Mouse (Mus musculus) midbrain, embryonic 12.5 days (tissue): Measurements from ENCODE around the gene Col2a1. TPM values are rescaled to one million over a fixed set of nuclear protein-coding genes. Genes with fewer than 3 reads are reported as not detected.

Experiments
- ATAC-seq: fragments of 200-750 bp; cut with Nextera tagmentation; 2 replicates; pipeline ENCODE4 v1.8.0; 2017; ENCODE audit warnings: low read depth, moderate TSS enrichment, moderate library complexity; ENCODE audit not compliant: low FRiP score
- H3K27ac ChIP-seq: fragments of 300-500 bp; sonication (generic); replicated peaks from 2 replicates; pipeline ENCODE4 v1.5.1; 2016; ENCODE audit warnings: mild to moderate bottlenecking
- H3K27me3 ChIP-seq: fragments of 300-500 bp; sonication (generic); 2 replicates; pipeline ENCODE4 v1.6.1; 2016; ENCODE audit warnings: mild to moderate bottlenecking
- H3K36me3 ChIP-seq: fragments of 300-500 bp; sonication (generic); 2 replicates; pipeline ENCODE4 v1.6.1; 2016
- H3K4me1 ChIP-seq: fragments of 300-500 bp; sonication (generic); 2 replicates; pipeline ENCODE4 v1.6.1; 2016
- H3K4me2 ChIP-seq: fragments of 300-500 bp; sonication (generic); replicated peaks from 2 replicates; pipeline ENCODE4 v1.6.1; 2016; ENCODE audit warnings: mild to moderate bottlenecking, moderate library complexity
- H3K4me3 ChIP-seq: fragments of 300-500 bp; sonication (generic); 2 replicates; pipeline ENCODE4 v1.5.1; 2016; ENCODE audit warnings: mild to moderate bottlenecking
- H3K9ac ChIP-seq: fragments of 300-500 bp; sonication (generic); replicated peaks from 2 replicates; pipeline ENCODE4 v1.6.1; 2016; ENCODE audit warnings: mild to moderate bottlenecking, moderate library complexity
- H3K9me3 ChIP-seq: fragments of 300-500 bp; sonication (generic); 2 replicates; pipeline ENCODE4 v1.6.1; 2016; ENCODE audit warnings: mild to moderate bottlenecking
- WGBS: fragments of 180-500 bp; shearing (Covaris S2); methylation state at CpG from one replicate; pipeline ENCODE4 v1.1.7; 2016; 5-methylcytosine and 5-hydroxymethylcytosine counted together
- polyA plus RNA-seq: library from polyadenylated mRNA; unstranded; fragments of >200 nt; fragmentation: Nextera tagmentation; extraction: Ambion mirVana; gene quantifications from 2 replicates; pipeline ENCODE4 v1.2.1, GENCODE M21; 2016

Gene Col2a1
- polyA plus RNA-seq, 1 experiment from 2014 or later = 194 TPM

- H3K4me2 ChIP-seq = no peak overlapping the region
- H3K4me1 ChIP-seq = peaks cover 20% of the 10 kb centered on the region
- H3K9ac ChIP-seq = no peak overlapping the region
- H3K27me3 ChIP-seq = peaks cover 25% of the 10 kb centered on the region
- no peaks in the 10 kb centered on the region for H3K9me3 ChIP-seq
- no peaks in the 10 kb centered on the region for H3K36me3 ChIP-seq
- 68% methylated on average over 4 of the region's 4 CpGs for WGBS
- ATAC-seq = no peak
- H3K4me3 ChIP-seq = no peak overlapping the region
- H3K27ac ChIP-seq = no peak overlapping the region
Observed at GRCm38 (mm10) chr15:97952889-97953189, 51.7 kb downstream of the Col2a1 start.

- H3K4me3 ChIP-seq = no peak overlapping the region
- peaks cover 25% of the 10 kb centered on the region for H3K27me3 ChIP-seq
- 15% methylated on average over 16 of the region's 16 CpGs for WGBS
- H3K4me2 ChIP-seq = peak overlapping the region; percentile 29; the same call in 1 of the 2 replicates
- H3K36me3 ChIP-seq = no peaks in the 10 kb centered on the region
- peaks cover 20% of the 10 kb centered on the region for H3K4me1 ChIP-seq
- no peaks in the 10 kb centered on the region for H3K9me3 ChIP-seq
- H3K9ac ChIP-seq = no peak overlapping the region
- no peak overlapping the region for H3K27ac ChIP-seq
- peak; percentile 44 for ATAC-seq
Observed at GRCm38 (mm10) chr15:97952137-97952888, 52.2 kb downstream of the Col2a1 start.

- Histone ChIP-seq H3K27me3 (peaks cover 25% of the 10 kb centered on the region), H3K36me3 (no peaks in the 10 kb centered on the region), H3K4me2 (no peak overlapping the region), H3K9ac (no peak overlapping the region), H3K9me3 (no peaks in the 10 kb centered on the region), H3K27ac (no peak overlapping the region), H3K4me1 (peaks cover 9% of the 10 kb centered on the region), H3K4me3 (no peak overlapping the region)
- 80% methylated on average over 7 of the region's 7 CpGs for WGBS
- ATAC-seq = no peak
Observed at GRCm38 (mm10) chr15:97950240-97950639, 54.3 kb downstream of the Col2a1 start.

GRCm38 (mm10) chr15:97949706-97950105 lies 54.8 kb downstream of the Col2a1 start:
- Histone ChIP-seq H3K9me3 (no peaks in the 10 kb centered on the region), H3K27me3 (peaks cover 25% of the 10 kb centered on the region), H3K4me3 (no peak overlapping the region), H3K9ac (no peak overlapping the region), H3K4me2 (no peak overlapping the region), H3K27ac (no peak overlapping the region), H3K36me3 (no peaks in the 10 kb centered on the region), H3K4me1 (0 out of 2 replicates have a peak, but pooled peaks cover 6% of the 10 kb centered on the region)
- ATAC-seq = no peak
- 85% methylated on average over 3 of the region's 3 CpGs for WGBS

- Histone ChIP-seq H3K4me1 (0 out of 2 replicates have a peak, but pooled peaks cover 6% of the 10 kb centered on the region), H3K36me3 (no peaks in the 10 kb centered on the region), H3K27ac (no peak overlapping the region), H3K27me3 (peaks cover 22% of the 10 kb centered on the region), H3K4me3 (no peak overlapping the region), H3K9ac (no peak overlapping the region), H3K9me3 (no peaks in the 10 kb centered on the region), H3K4me2 (no peak overlapping the region)
- 25% methylated on average over 7 of the region's 7 CpGs for WGBS
- ATAC-seq = no peak
Observed at GRCm38 (mm10) chr15:97948720-97949119, 55.8 kb downstream of the Col2a1 start.

GRCm38 (mm10) chr15:97945656-97946315 lies 58.7 kb downstream of the Col2a1 start:
- 84% methylated on average over 10 of the region's 11 CpGs for WGBS
- Histone ChIP-seq H3K4me2 (no peak overlapping the region), H3K27me3 (no peaks in the 10 kb centered on the region), H3K4me3 (no peak overlapping the region), H3K27ac (no peak overlapping the region), H3K36me3 (no peaks in the 10 kb centered on the region), H3K4me1 (0 out of 2 replicates have a peak, but pooled peaks cover 3% of the 10 kb centered on the region), H3K9ac (no peak overlapping the region), H3K9me3 (no peaks in the 10 kb centered on the region)
- ATAC-seq = no peak

GRCm38 (mm10) chr15:97944919-97945574 lies 59.4 kb downstream of the Col2a1 start:
- H3K27me3 ChIP-seq = no peaks in the 10 kb centered on the region
- no peak overlapping the region for H3K4me2 ChIP-seq
- 0 out of 2 replicates have a peak, but pooled peaks cover 3% of the 10 kb centered on the region for H3K4me1 ChIP-seq
- no peak for ATAC-seq
- H3K9ac ChIP-seq = no peak overlapping the region
- no peak overlapping the region for H3K27ac ChIP-seq
- H3K36me3 ChIP-seq = no peaks in the 10 kb centered on the region
- H3K9me3 ChIP-seq = no peaks in the 10 kb centered on the region
- no peak overlapping the region for H3K4me3 ChIP-seq
- 83% methylated on average over 11 of the region's 11 CpGs for WGBS

- Histone ChIP-seq H3K4me3 (no peak overlapping the region), H3K4me2 (no peak overlapping the region), H3K9ac (no peak overlapping the region), H3K27ac (no peak overlapping the region), H3K36me3 (no peaks in the 10 kb centered on the region), H3K9me3 (no peaks in the 10 kb centered on the region), H3K27me3 (no peaks in the 10 kb centered on the region), H3K4me1 (no peaks in the 10 kb centered on the region)
- no peak for ATAC-seq
- WGBS = 84% methylated on average over 8 of the region's 8 CpGs
Observed at GRCm38 (mm10) chr15:97943356-97943755, 61.1 kb downstream of the Col2a1 start.

GRCm38 (mm10) chr15:97942538-97942937 lies 62.0 kb downstream of the Col2a1 start:
- no peaks in the 10 kb centered on the region for H3K9me3 ChIP-seq
- no peaks in the 10 kb centered on the region for H3K27me3 ChIP-seq
- H3K9ac ChIP-seq = no peak overlapping the region
- WGBS = 89% methylated on average over 8 of the region's 8 CpGs
- no peak overlapping the region for H3K4me3 ChIP-seq
- no peaks in the 10 kb centered on the region for H3K4me1 ChIP-seq
- H3K36me3 ChIP-seq = no peaks in the 10 kb centered on the region
- no peak overlapping the region for H3K4me2 ChIP-seq
- ATAC-seq = no peak
- H3K27ac ChIP-seq = no peak overlapping the region

- no peaks in the 10 kb centered on the region for H3K9me3 ChIP-seq
- no peak overlapping the region for H3K9ac ChIP-seq
- H3K4me1 ChIP-seq = no peaks in the 10 kb centered on the region
- no peak overlapping the region for H3K27ac ChIP-seq
- H3K4me2 ChIP-seq = no peak overlapping the region
- H3K4me3 ChIP-seq = no peak overlapping the region
- ATAC-seq = no peak
- no peaks in the 10 kb centered on the region for H3K27me3 ChIP-seq
- WGBS = 94% methylated on average over 2 of the region's 2 CpGs
- no peaks in the 10 kb centered on the region for H3K36me3 ChIP-seq
Observed at GRCm38 (mm10) chr15:97941306-97941705, 63.2 kb downstream of the Col2a1 start.

- no peak for ATAC-seq
- no peak overlapping the region for H3K4me3 ChIP-seq
- WGBS = 94% methylated on average over 2 of the region's 2 CpGs
- H3K36me3 ChIP-seq = no peaks in the 10 kb centered on the region
- H3K4me2 ChIP-seq = no peak overlapping the region
- H3K9me3 ChIP-seq = no peaks in the 10 kb centered on the region
- no peak overlapping the region for H3K9ac ChIP-seq
- H3K4me1 ChIP-seq = no peaks in the 10 kb centered on the region
- no peak overlapping the region for H3K27ac ChIP-seq
- no peaks in the 10 kb centered on the region for H3K27me3 ChIP-seq
Observed at GRCm38 (mm10) chr15:97940088-97940487, 64.4 kb downstream of the Col2a1 start.

GRCm38 (mm10) chr15:97938580-97938979 lies 65.9 kb downstream of the Col2a1 start:
- Histone ChIP-seq H3K4me2 (no peak overlapping the region), H3K4me1 (no peaks in the 10 kb centered on the region), H3K9me3 (no peaks in the 10 kb centered on the region), H3K4me3 (no peak overlapping the region), H3K9ac (no peak overlapping the region), H3K27ac (no peak overlapping the region), H3K27me3 (no peaks in the 10 kb centered on the region), H3K36me3 (no peaks in the 10 kb centered on the region)
- ATAC-seq = no peak
- WGBS = 48% methylated on average over 6 of the region's 6 CpGs
